Mouse (Mus musculus): ENCODE data around the gene Nrl. TPM values are rescaled to one million over a fixed set of nuclear protein-coding genes. Genes with fewer than 3 reads are reported as not detected.

The Nrl gene
- total RNA-seq, 2 experiments from 2014 or later = not detected

- DNase-seq (ENCODE audit: low spot score) = no peak
Measured at GRCm38 (mm10) chr14:55486836-55487235, 37.9 kb downstream of the Nrl start.

- DNase-seq (ENCODE audit: low spot score) = no peak
Measured at GRCm38 (mm10) chr14:55484430-55485085, 40.2 kb downstream of the Nrl start.

- DNase-seq (ENCODE audit: low spot score) = no peak
Measured at GRCm38 (mm10) chr14:55479629-55480028, 45.2 kb downstream of the Nrl start.

DNA sequence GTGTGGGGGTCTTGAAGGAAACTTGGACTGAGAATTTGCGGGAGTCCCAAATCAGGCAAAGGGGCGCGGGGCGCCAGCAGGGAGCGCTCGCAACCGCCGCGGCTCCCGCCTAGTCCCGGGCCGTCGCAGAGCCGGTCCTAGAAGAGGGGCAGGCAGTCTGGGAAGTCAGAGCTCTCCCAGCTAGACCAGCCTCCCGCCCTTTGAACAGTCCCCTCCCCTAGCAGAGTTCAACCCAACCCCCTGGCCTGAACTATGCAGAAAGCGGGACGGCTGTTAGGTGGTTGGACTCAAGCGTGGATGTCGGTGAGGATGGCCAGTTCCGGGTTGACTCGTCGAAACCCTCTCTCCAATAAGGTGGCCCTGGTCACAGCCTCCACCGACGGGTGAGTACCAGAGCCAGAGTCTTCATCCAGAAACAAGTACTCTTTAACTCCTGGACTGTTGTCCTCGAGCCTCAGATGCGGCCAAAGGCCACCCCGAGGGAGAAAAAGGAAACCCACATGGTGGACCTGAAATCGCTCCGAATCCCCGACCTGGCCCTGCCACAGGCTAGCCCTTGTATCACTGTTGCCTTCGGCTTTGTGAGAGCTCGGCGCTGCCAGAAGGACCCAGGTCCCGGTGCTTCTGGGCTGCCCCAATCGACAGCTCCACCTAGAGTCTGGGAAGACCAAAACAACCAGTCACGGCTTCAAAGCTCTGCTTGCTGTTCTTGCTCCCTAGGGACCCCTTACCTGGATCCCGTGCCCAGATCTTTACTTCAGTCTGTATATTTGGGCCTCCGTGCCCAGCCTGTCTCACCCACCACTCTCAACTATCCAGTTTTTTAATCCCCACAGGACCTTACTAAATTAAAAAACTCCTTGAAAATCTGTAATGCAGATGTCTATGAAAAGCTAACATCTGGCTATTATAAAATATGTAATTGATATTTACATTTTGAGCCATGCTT, 45.9 kb downstream of the Nrl start, which contains the start of gene Dhrs4:
Dhrs4 (plus strand) TSS at position 108 of the 949 bp plus-strand sequence.
- DNase-seq (ENCODE audit: low spot score) = peak; percentile 72

DNA sequence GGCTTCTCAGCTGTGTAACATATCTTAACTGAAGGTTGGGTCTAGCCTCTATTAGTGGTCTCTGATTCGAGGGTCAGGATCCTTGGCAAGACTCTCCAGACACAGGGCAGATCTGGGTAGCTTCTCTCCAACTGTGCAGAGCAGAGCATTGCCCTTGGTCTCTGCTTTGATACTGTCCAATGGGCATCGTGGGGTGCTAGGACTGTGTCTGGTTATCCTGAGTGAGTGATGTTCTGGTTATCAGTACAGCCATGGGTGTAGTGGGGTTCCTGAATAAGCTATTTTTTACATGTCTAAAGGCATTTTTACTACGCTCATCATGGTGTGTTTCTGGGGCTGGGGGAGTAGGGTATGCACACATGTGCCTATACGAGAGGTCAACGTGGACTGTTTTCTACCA, 47.0 kb downstream of the Nrl start:
- no peak for DNase-seq (ENCODE audit: low spot score)

- no peak for DNase-seq (ENCODE audit: low spot score)
Measured at GRCm38 (mm10) chr14:55477421-55477820, 47.4 kb downstream of the Nrl start.

DNA sequence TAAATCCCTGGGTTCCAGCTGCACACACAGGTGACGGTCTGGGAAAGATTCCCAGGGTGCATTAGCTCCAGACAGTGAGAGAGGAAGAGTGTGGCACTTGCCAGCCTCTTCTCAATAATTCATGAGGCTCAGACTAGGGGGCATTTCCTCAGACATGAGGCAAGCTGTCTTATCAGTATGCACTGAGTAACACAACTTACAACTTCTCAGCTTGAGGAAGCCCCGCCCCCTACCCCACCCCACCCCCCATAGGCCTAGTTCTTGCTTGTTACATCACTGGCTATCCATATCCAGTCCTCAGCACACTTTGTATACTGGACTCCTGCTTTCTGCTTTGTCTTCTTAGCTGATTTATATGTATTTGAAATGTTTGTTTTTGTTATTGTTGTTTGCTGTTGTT, 49.1 kb downstream of the Nrl start:
- no peak for DNase-seq (ENCODE audit: low spot score)

GRCm38 (mm10) chr14:55470806-55471205, 54.0 kb downstream of the Nrl start:
- DNase-seq (ENCODE audit: low spot score) = no peak

- DNase-seq (ENCODE audit: low spot score) = no peak
Measured at GRCm38 (mm10) chr14:55469821-55470220, 55.0 kb downstream of the Nrl start.

DNA sequence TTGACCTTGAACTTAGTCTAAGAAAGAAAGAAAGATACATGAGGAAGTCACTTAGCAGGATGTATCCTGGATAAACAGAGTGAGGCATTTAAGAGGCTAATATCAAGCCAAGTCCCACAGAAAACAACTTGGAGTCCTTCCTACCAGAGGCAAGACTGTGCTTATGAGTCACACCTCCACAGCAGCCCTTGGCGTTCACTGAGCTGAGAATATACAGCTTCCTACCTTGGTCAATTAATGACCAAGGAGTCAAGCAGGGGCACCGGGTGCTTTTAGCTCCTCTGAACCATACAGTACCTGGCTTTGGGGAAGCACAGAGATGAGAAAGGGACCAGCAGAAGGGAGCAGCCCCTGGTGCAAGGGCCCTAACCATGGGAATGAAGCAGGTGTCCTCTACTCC, 55.7 kb downstream of the Nrl start:
- no peak for DNase-seq (ENCODE audit: low spot score)

Other genes starting within 250 kb of the Nrl start
- gene Dhrs4, start 46.2 kb downstream of the Nrl start, total RNA-seq (2021) = 10 to 100 TPM; 37.1 to 46.0 TPM
- under 1 TPM; 0.26 to 0.41 TPM for gene Carmil3, start 34.3 kb downstream of the Nrl start, total RNA-seq (2021)
- gene Cpne6, start 14.5 kb downstream of the Nrl start, total RNA-seq (2021) = not detected
- gene Pck2, start 15.3 kb upstream of the Nrl start, total RNA-seq (2021) = 1 to 10 TPM; 2.8 to 3.1 TPM
- 100 to 1,000 TPM; 134 to 136 TPM for gene Dcaf11, start 35.0 kb upstream of the Nrl start, total RNA-seq (2021)
- not detected for gene A730061H03Rik, start 35.4 kb upstream of the Nrl start, total RNA-seq (2021)
- gene Fitm1, start 50.6 kb upstream of the Nrl start, total RNA-seq (2021) = 100 to 1,000 TPM; 273 to 289 TPM
- 10 to 100 TPM; 65.1 to 72.7 TPM for gene Psme1, start 53.1 kb upstream of the Nrl start, total RNA-seq (2021)
- gene Emc9, start 60.3 kb upstream of the Nrl start, total RNA-seq (2021) = 10 to 100 TPM; 38.2 to 40.5 TPM
- gene Psme2, start 66.1 kb upstream of the Nrl start, total RNA-seq (2021) = 10 to 100 TPM; 50.1 to 56.1 TPM
- 10 to 100 TPM; 19.0 to 19.8 TPM for gene Rnf31, start 66.7 kb upstream of the Nrl start, total RNA-seq (2021)
- gene Irf9, start 78.6 kb upstream of the Nrl start, total RNA-seq (2021) = 1 to 10 TPM; 2.9 to 4.8 TPM
- not detected for gene Rec8, start 93.1 kb upstream of the Nrl start, total RNA-seq (2021)
- 10 to 100 TPM; 72.0 to 73.8 TPM for gene Ipo4, start 111.0 kb upstream of the Nrl start, total RNA-seq (2021)
- 1 to 10 TPM; 1.4 to 1.6 TPM for gene Gm49378, start 112.9 kb upstream of the Nrl start, total RNA-seq (2021)
- gene Tm9sf1, start 118.8 kb upstream of the Nrl start, total RNA-seq (2021) = 10 to 100 TPM; 15.7 to 16.4 TPM
- under 1 TPM in 1 of 2 experiments, not detected in 1; 0.24 TPM for gene Tssk4, start 125.2 kb upstream of the Nrl start, total RNA-seq (2021)
- 10 to 100 TPM; 20.9 to 22.2 TPM for gene Mdp1, start 135.5 kb upstream of the Nrl start, total RNA-seq (2021)
- gene Gmpr2, start 147.0 kb upstream of the Nrl start, total RNA-seq (2021) = 1 to 10 TPM; 2.1 to 2.4 TPM
- gene Nedd8, start 147.1 kb upstream of the Nrl start, total RNA-seq (2021) = 100 to 1,000 TPM; 188 to 201 TPM
- 10 to 100 TPM; 12.1 to 15.7 TPM for gene Tinf2, start 156.8 kb upstream of the Nrl start, total RNA-seq (2021)
- under 1 TPM in 1 of 2 experiments, not detected in 1; 0.17 TPM for gene Tgm1, start 188.9 kb upstream of the Nrl start, total RNA-seq (2021)
- 10 to 100 TPM; 10.4 to 11.5 TPM for gene Rabggta, start 197.3 kb upstream of the Nrl start, total RNA-seq (2021)
- 10 to 100 TPM; 29.5 to 32.1 TPM for gene Dhrs1, start 220.7 kb upstream of the Nrl start, total RNA-seq (2021)
- 1 to 10 TPM; 9.0 to 9.4 TPM for gene Nop9, start 220.7 kb upstream of the Nrl start, total RNA-seq (2021)
- gene Cideb, start 233.5 kb upstream of the Nrl start, total RNA-seq (2021) = not detected
- not detected for gene Ltb4r2, start 236.4 kb upstream of the Nrl start, total RNA-seq (2021)
- gene Ltb4r1, start 241.0 kb upstream of the Nrl start, total RNA-seq (2021) = under 1 TPM; 0.16 to 0.17 TPM

Data from gastrocnemius, adult 18-20 months (tissue).